Mouse (Mus musculus) hindbrain, embryonic 16.5 days (tissue): Measurements from ENCODE around the gene Gm10338. TPM values are rescaled to one million over a fixed set of nuclear protein-coding genes. Genes with fewer than 3 reads are reported as not detected.
A peak's percentile ranks its signal among the peaks of the same experiment; 100 is the strongest.
"Not testable (repeated sequence)": the region's sequence is repeated elsewhere in the genome, so short reads cannot be mapped to it uniquely, and the experiment has no call there.

Experiments
- ATAC-seq: fragments of 200-750 bp; cut with Nextera tagmentation; 2 replicates; pipeline ENCODE4 v1.8.0; 2017; ENCODE audit warnings: moderate TSS enrichment, moderate library complexity
- H3K27ac ChIP-seq: fragments of 300-500 bp; sonication (generic); 2 replicates; pipeline ENCODE4 v1.5.1; 2014; ENCODE audit warnings: low read depth, mild to moderate bottlenecking, control low read depth, low read length, moderate library complexity
- H3K27me3 ChIP-seq: fragments of 300-500 bp; sonication (generic); replicated peaks from 2 replicates; pipeline ENCODE4 v1.6.1; 2014; ENCODE audit warnings: low read length; ENCODE audit not compliant: control insufficient read depth, insufficient read depth
- H3K36me3 ChIP-seq: fragments of 300-500 bp; sonication (generic); 2 replicates; pipeline ENCODE4 v1.6.1; 2014; ENCODE audit warnings: mild to moderate bottlenecking, low read length, moderate library complexity, mixed read lengths; ENCODE audit not compliant: control insufficient read depth, insufficient read depth
- H3K4me1 ChIP-seq: fragments of 300-500 bp; sonication (generic); 2 replicates; pipeline ENCODE4 v1.6.1; 2014; ENCODE audit warnings: low read depth, low read length; ENCODE audit not compliant: control insufficient read depth, insufficient read depth
- H3K4me2 ChIP-seq: fragments of 300-500 bp; sonication (generic); 2 replicates; pipeline ENCODE4 v1.6.1; 2014; ENCODE audit warnings: mild to moderate bottlenecking, low read length, control low read depth, moderate library complexity
- H3K4me3 ChIP-seq: fragments of 300-500 bp; sonication (generic); 2 replicates; pipeline ENCODE4 v1.5.1; 2014; ENCODE audit warnings: mild to moderate bottlenecking, low read length, control low read depth, moderate library complexity
- H3K9ac ChIP-seq: fragments of 300-500 bp; sonication (generic); 2 replicates; pipeline ENCODE4 v1.6.1; 2014; ENCODE audit warnings: low read depth, mild to moderate bottlenecking, control low read depth, low read length, moderate library complexity
- H3K9me3 ChIP-seq: fragments of 300-500 bp; sonication (generic); 2 replicates; pipeline ENCODE4 v1.6.1; 2014; ENCODE audit warnings: mild to moderate bottlenecking, low read length, moderate library complexity; ENCODE audit not compliant: control insufficient read depth
- WGBS: fragments of 180-500 bp; shearing (Covaris S2); extraction: QIAGEN DNeasy Blood & Tissue Kit; methylation state at CpG from one replicate; pipeline ENCODE4 v1.1.7; 2014; 5-methylcytosine and 5-hydroxymethylcytosine counted together
- polyA plus RNA-seq: library from polyadenylated mRNA; unstranded; fragments of >200 nt; fragmentation: Nextera tagmentation; extraction: Ambion mirVana; gene quantifications from 2 replicates; pipeline ENCODE4 v1.2.1, GENCODE M21; 2015

Gm10338 gene
- polyA plus RNA-seq, result not detected in 2 replicates

DNA sequence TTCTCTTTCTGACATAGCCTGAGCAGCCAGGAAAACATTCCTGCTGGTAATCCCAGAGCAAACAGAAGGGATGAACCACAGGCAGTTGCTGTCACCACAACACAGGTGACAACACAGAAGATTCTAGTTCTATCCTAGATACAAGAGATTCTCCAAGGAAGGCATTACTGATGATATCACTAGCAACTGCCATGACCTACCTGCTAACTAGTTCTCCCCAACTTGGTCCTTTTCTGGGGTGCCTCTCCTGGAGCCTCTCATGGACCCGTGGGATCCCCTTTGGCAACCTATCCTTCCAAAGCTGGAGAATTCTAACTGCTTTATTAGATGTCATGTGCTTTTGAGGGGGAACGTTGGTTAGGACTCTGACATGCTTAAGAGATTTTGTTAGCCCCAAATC, at the start of gene Gm10338:
Gm10338 (minus strand) TSS at position 101 of the 400 bp plus-strand sequence.
- not testable (repeated sequence) for H3K27me3 ChIP-seq, H3K36me3 ChIP-seq, H3K4me3 ChIP-seq, ATAC-seq, H3K9me3 ChIP-seq, H3K9ac ChIP-seq, H3K27ac ChIP-seq, H3K4me2 ChIP-seq, H3K4me1 ChIP-seq
- WGBS, result no CpG with 5 or more reads among the region's 2 CpGs

DNA sequence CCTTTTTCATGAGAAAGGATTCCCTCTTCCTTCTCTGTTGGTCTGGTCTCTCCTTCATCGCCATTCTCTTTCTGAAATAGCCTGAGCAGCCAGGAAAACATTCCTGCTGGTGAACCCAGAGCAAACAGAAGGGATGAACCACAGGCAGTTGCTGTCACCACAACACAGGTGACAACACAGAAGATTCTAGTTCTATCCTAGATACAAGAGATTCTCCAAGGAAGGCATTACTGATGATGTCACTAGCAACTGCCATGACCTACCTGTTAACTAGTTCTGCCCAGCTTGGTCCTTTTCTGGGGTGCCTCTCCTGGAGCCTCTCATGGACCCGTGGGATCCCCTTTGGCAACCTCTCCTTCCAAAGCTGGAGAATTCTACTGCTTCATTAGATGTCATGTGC, 48.5 kb upstream of the Gm10338 start, which contains the start of gene Gm10128:
Gm10128 (minus strand) TSS at position 101 of the 400 bp plus-strand sequence.
- not testable (repeated sequence) for ATAC-seq, H3K36me3 ChIP-seq, H3K4me1 ChIP-seq, H3K4me2 ChIP-seq, H3K9me3 ChIP-seq, H3K9ac ChIP-seq, H3K4me3 ChIP-seq, H3K27ac ChIP-seq, H3K27me3 ChIP-seq
- no CpG with 5 or more reads among the region's 2 CpGs for WGBS

DNA sequence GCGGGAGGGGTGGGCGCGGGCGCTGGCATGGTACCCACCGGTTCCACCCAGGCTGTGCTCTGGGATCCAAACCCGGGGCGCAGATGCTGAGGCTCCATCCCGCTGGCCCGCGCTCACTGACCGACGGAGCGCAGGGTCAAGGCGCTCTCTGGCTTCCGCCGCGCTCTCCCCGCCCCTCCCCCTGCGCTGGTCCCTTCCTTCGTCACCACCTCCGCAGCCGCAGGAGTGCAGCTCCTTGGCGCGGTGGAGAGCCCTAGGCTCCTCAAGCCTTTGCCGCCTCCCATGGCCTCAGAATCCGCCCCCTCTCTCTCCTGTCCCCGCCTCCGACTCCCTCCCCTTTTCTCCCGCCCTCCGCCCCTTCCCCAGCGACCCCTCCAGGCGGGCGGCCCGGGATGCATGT, 27.0 kb downstream of the Gm10338 start, which contains the start of gene Gm3558:
Gm3558 (minus strand) TSS at position 185 of the 400 bp plus-strand sequence.
- H3K27me3 ChIP-seq, H3K9me3 ChIP-seq, H3K27ac ChIP-seq, H3K4me1 ChIP-seq, ATAC-seq, H3K36me3 ChIP-seq: not testable (repeated sequence)
- Histone ChIP-seq H3K9ac (peak within 1 kb of the TSS; percentile 55), H3K4me2 (peak within 1 kb of the TSS; percentile 55), H3K4me3 (peak within 1 kb of the TSS; percentile 46)
- no CpG with 5 or more reads among the region's 34 CpGs for WGBS

DNA sequence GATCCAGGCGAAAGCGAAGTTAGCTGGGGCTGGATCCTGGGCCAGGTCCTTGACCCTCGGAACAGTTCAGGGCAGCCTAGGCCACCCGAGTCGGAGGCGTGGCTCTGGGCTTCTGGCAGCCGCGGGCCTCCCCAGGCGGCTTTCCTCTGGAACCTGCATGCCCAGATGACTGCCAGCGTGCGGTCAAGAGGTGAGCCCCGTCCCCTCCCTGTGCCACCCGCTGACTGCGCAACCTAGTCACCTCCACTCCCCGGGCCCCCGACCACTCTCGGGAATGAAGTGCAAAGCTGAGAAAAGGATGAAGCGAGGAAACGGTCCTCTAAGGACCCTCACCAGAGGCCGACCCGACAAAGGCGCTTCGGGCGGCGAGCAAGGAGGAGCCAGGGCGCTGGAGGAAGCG, 27.5 kb downstream of the Gm10338 start:
- Histone ChIP-seq H3K9ac (peak overlapping the region; percentile 55), H3K4me3 (peak overlapping the region; percentile 46), H3K4me2 (peak overlapping the region; percentile 55)
- H3K4me1 ChIP-seq, H3K27ac ChIP-seq, H3K36me3 ChIP-seq, H3K9me3 ChIP-seq, H3K27me3 ChIP-seq, ATAC-seq: not testable (repeated sequence)
- under 1% methylated on average over 19 of the region's 27 CpGs for WGBS

GRCm38 (mm10) chr14:7567266-7567665, 28.1 kb downstream of the Gm10338 start:
- not testable (repeated sequence) for H3K4me1 ChIP-seq, H3K9ac ChIP-seq, H3K4me2 ChIP-seq, H3K36me3 ChIP-seq, H3K27ac ChIP-seq, H3K27me3 ChIP-seq, H3K4me3 ChIP-seq, H3K9me3 ChIP-seq, ATAC-seq
- 0% methylated on average over 3 of the region's 9 CpGs for WGBS

Other genes with a start within 250 kb of the Gm10338 start
- gene Gm8374, start 230.5 kb downstream of the Gm10338 start, polyA plus RNA-seq, result not detected in 2 replicates
- 0.16 TPM in 1 of 2 replicates, not detected in the other for gene Gm3755, start 144.7 kb downstream of the Gm10338 start, polyA plus RNA-seq
- 13.8 and 18.4 TPM in 2 replicates for gene Gm3752, start 111.8 kb downstream of the Gm10338 start, polyA plus RNA-seq
- gene Gm3558, start 27.0 kb downstream of the Gm10338 start, polyA plus RNA-seq, result 6.1 and 6.7 TPM in 2 replicates
- gene Gm10128, start 48.4 kb upstream of the Gm10338 start, polyA plus RNA-seq, result not detected in 2 replicates
- gene Gm26661, start 196.0 kb upstream of the Gm10338 start, polyA plus RNA-seq, result 0.38 TPM in 1 of 2 replicates, not detected in the other
- 6.3 and 12.2 TPM in 2 replicates for gene Flnb, start 222.4 kb upstream of the Gm10338 start, polyA plus RNA-seq